Mouse (Mus musculus) liver, embryonic 16.5 days (tissue): ENCODE measurements around the gene Tmem259. TPM values are rescaled to one million over a fixed set of nuclear protein-coding genes. Genes with fewer than 3 reads are reported as not detected.

Source experiments
- ATAC-seq: fragments of 200-750 bp; cut with Nextera tagmentation; 2 replicates; pipeline ENCODE4 v1.8.0; 2017; ENCODE audit warnings: low read depth, mild to moderate bottlenecking, moderate number of reproducible peaks, moderate library complexity
- H3K27ac ChIP-seq: fragments of 300-500 bp; sonication (generic); 2 replicates; pipeline ENCODE4 v1.5.1; 2014; ENCODE audit warnings: mild to moderate bottlenecking, low read length
- H3K27me3 ChIP-seq: fragments of 300-500 bp; sonication (generic); 2 replicates; pipeline ENCODE4 v1.6.1; 2014; ENCODE audit warnings: low read depth, low read length, mixed read lengths; ENCODE audit not compliant: control insufficient read depth, insufficient read depth
- H3K36me3 ChIP-seq: fragments of 300-500 bp; sonication (generic); 2 replicates; pipeline ENCODE4 v1.6.1; 2014; ENCODE audit warnings: mild to moderate bottlenecking; ENCODE audit not compliant: control insufficient read depth, insufficient read depth
- H3K4me1 ChIP-seq: fragments of 300-500 bp; sonication (generic); 2 replicates; pipeline ENCODE4 v1.6.1; 2014; ENCODE audit warnings: low read depth, low read length, mixed read lengths; ENCODE audit not compliant: control insufficient read depth
- H3K4me2 ChIP-seq: fragments of 300-500 bp; sonication (generic); 2 replicates; pipeline ENCODE4 v1.6.1; 2014; ENCODE audit warnings: low read depth, low read length, mixed read lengths
- H3K4me3 ChIP-seq: fragments of 300-500 bp; sonication (generic); 2 replicates; pipeline ENCODE4 v1.5.1; 2014; ENCODE audit warnings: low read depth, mild to moderate bottlenecking, low read length
- H3K9ac ChIP-seq: fragments of 300-500 bp; sonication (generic); 2 replicates; pipeline ENCODE4 v1.6.1; 2014; ENCODE audit warnings: low read depth, low read length
- H3K9me3 ChIP-seq: fragments of 300-500 bp; sonication (generic); replicated peaks from 2 replicates; pipeline ENCODE4 v1.6.1; 2016; ENCODE audit warnings: low read length; ENCODE audit not compliant: control insufficient read depth
- WGBS: fragments of 180-500 bp; shearing (Covaris S2); extraction: QIAGEN DNeasy Blood & Tissue Kit; methylation state at CpG from one replicate; pipeline ENCODE4 v1.1.7; 2014; ENCODE audit not compliant: insufficient replicate concordance; 5-methylcytosine and 5-hydroxymethylcytosine counted together
- polyA plus RNA-seq: library from polyadenylated mRNA; unstranded; fragments of >200 nt; fragmentation: Nextera tagmentation; extraction: Ambion mirVana; gene quantifications from 2 replicates; pipeline ENCODE4 v1.2.1, GENCODE M21; 2015

Gene Tmem259
- polyA plus RNA-seq, 1 experiment from 2014 or later, result 4.8 TPM

DNA sequence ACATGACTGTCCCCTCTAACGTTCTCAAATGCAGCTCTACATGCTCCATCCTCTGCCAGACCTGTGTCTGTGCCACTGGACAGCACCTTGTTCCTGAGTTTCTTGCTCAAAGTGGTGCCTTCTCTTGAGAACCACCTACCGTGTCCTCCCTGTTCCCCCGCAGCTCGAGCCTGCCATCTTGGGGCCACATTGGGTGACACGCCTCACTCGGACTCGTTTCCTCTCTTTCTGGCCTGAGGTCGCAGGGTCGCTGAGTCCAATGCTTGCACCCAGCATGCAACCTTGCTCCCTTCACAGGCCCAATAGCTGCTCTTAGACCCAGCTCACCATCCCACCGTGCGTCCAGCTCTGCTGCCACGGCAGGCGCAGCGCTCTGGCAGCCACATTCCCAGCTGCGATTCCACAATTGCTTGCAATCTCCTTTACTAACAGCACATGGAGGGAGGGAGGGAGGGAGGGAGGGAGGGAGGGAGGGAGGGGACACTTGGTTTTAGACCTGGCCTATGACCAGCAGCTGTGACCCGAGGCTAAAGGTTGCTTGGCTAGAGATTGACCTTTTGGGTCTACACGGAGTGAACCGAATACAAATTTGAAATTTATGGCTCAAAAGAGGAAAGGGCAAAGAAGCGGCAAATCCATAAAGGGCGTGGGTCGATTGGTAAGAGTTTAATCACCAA is 25.9 kb downstream of the Tmem259 start:
- Histone ChIP-seq H3K4me1 (peaks cover 16% of the 10 kb centered on the region), H3K9me3 (no peaks in the 10 kb centered on the region), H3K4me2 (peak overlapping the region; percentile 19), H3K9ac (no peak overlapping the region), H3K36me3 (peaks cover 7% of the 10 kb centered on the region; the same call in 1 of the 2 replicates), H3K27me3 (no peaks in the 10 kb centered on the region; the same call in 1 of the 2 replicates), H3K4me3 (no peak overlapping the region), H3K27ac (no peak overlapping the region)
- 16% methylated on average over 21 of the region's 21 CpGs for WGBS
- ATAC-seq, result no peak

DNA sequence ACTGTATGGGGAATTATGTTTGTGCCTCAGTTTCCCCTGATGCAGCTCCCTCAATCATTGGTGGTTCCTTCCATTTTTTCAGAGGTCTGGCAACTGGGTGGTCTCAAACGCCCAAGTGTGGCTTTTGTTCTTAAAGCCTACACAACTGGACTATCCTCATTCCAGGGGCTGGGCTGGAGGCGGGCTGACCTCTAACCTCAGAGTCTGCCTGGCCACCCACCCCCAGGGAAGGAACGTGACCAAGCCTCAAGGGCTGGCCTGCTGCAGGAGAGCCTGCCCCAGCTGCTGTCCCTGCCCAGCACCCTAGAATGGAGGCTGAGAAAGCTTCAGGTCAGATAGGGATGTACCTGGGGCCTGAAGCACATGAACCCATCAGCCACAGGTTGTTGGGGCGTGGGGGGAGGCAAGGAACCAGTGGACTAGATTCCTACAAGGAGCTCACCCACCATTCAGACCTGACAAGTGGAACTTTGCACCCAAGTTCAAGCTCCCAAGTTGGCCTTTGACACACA is 27.4 kb downstream of the Tmem259 start:
- no peak overlapping the region for H3K4me2 ChIP-seq
- ATAC-seq, result no peak
- peaks cover 16% of the 10 kb centered on the region for H3K4me1 ChIP-seq
- WGBS, result 33% methylated on average over 4 of the region's 4 CpGs
- no peak overlapping the region for H3K4me3 ChIP-seq
- no peak overlapping the region for H3K27ac ChIP-seq
- no peaks in the 10 kb centered on the region for H3K9me3 ChIP-seq
- no peak overlapping the region for H3K9ac ChIP-seq
- H3K36me3 ChIP-seq, result peaks cover 4% of the 10 kb centered on the region; the same call in 1 of the 2 replicates
- no peaks in the 10 kb centered on the region; the same call in 1 of the 2 replicates for H3K27me3 ChIP-seq

DNA sequence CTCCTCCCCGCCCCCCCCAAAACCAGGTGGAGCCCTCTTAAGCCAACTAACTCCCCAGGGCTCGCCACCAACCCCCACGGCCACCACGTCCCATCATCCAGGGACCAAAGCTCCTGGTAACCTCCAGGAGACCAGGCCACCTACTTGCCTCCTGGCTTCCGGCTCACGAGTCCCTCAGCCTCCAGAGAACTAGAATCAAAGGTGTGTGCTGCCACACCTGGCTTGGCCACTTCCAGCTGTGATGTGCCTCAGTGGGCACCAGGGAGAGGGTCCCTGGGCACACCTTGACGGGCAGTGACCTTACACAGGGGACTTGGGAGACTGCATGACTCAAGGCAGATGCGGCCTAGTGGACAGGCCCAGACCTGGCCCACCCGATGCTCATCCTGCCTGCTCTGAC is 28.4 kb downstream of the Tmem259 start:
- Histone ChIP-seq H3K9me3 (no peaks in the 10 kb centered on the region), H3K27ac (no peak overlapping the region), H3K9ac (no peak overlapping the region), H3K4me2 (no peak overlapping the region), H3K4me1 (peaks cover 8% of the 10 kb centered on the region), H3K27me3 (no peaks in the 10 kb centered on the region; the same call in 1 of the 2 replicates), H3K4me3 (no peak overlapping the region), H3K36me3 (peaks cover 6% of the 10 kb centered on the region; the same call in 1 of the 2 replicates)
- 66% methylated on average over 9 of the region's 9 CpGs for WGBS
- ATAC-seq, result no peak

DNA sequence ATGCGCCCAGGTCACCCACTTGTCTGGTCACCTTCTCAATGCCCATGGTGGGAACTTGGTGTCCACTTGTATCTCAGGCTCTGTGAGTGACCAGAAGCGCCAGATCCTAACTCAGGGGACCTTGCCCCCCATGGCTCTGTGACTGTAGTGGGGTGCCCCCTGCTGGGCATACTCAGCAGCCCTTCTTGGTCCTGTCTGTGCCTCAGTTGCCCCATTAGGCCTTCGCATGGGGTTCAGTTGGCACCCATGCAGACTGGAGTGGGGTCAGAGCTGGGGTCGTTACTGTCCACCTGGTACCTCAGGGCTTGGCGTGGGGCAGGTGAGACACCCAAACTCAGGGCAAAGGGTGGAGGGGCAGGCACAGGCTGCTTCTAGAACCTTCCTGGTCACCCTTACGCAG is 30.2 kb downstream of the Tmem259 start:
- no peak for ATAC-seq
- Histone ChIP-seq H3K36me3 (peaks cover 11% of the 10 kb centered on the region; the same call in 1 of the 2 replicates), H3K27ac (no peak overlapping the region), H3K9me3 (no peaks in the 10 kb centered on the region), H3K4me3 (no peak overlapping the region), H3K4me1 (peaks cover 6% of the 10 kb centered on the region), H3K27me3 (no peaks in the 10 kb centered on the region; the same call in 1 of the 2 replicates), H3K4me2 (no peak overlapping the region), H3K9ac (no peak overlapping the region)
- 76% methylated on average over 6 of the region's 6 CpGs for WGBS

DNA sequence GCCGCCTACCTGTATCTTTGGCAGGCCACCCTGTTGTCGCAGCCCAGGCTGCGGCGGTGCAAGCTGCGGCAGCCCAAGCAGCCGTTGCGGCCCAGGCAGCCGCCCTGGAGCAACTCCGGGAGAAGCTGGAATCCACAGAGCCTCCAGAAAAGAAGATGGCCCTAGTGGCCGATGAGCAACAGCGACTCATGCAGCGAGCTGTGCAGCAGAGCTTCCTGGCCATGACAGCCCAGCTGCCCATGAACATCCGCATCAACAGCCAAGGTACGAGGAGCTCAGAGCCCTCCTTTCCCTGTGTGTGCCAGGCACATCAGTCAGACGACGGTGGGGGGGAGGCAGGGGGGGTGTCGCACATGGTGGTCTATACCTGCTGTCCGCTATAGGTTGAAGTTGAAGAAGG is 33.5 kb downstream of the Tmem259 start:
- no peak for ATAC-seq
- H3K27me3 ChIP-seq, result no peaks in the 10 kb centered on the region
- no peaks in the 10 kb centered on the region for H3K9me3 ChIP-seq
- H3K27ac ChIP-seq, result no peak overlapping the region
- H3K4me1 ChIP-seq, result peaks cover 16% of the 10 kb centered on the region
- H3K9ac ChIP-seq, result no peak overlapping the region
- H3K4me2 ChIP-seq, result no peak overlapping the region
- WGBS, result 81% methylated on average over 18 of the region's 18 CpGs
- peaks cover 14% of the 10 kb centered on the region; the same call in 1 of the 2 replicates for H3K36me3 ChIP-seq
- H3K4me3 ChIP-seq, result no peak overlapping the region

DNA sequence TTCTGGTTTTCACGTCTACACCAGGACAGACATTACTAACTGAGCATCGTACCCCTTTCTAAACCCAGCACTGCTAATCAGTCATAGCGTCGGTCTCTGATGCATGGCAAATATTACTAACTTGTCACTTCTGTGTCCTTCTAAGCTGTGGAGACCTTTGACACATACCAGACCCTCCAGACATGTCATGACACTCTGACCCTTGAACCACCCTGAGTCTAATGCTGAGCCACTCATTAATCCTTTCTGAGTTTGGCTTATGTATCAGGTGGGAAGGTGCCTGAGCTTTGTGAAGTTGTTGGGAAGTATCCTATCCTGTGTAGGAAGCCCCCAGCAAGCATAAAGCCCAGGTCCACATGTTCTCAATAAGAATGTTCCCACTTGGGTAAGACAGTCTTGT is 34.3 kb downstream of the Tmem259 start:
- WGBS, result 73% methylated on average over 4 of the region's 4 CpGs
- Histone ChIP-seq H3K4me1 (peaks cover 24% of the 10 kb centered on the region), H3K9me3 (no peaks in the 10 kb centered on the region), H3K36me3 (peaks cover 14% of the 10 kb centered on the region; the same call in 1 of the 2 replicates), H3K4me3 (no peak overlapping the region), H3K27ac (no peak overlapping the region), H3K9ac (no peak overlapping the region), H3K27me3 (no peaks in the 10 kb centered on the region), H3K4me2 (0 out of 2 replicates have a peak overlapping the region, but pooled peaks have one; percentile 9)
- peak; percentile 25 for ATAC-seq

DNA sequence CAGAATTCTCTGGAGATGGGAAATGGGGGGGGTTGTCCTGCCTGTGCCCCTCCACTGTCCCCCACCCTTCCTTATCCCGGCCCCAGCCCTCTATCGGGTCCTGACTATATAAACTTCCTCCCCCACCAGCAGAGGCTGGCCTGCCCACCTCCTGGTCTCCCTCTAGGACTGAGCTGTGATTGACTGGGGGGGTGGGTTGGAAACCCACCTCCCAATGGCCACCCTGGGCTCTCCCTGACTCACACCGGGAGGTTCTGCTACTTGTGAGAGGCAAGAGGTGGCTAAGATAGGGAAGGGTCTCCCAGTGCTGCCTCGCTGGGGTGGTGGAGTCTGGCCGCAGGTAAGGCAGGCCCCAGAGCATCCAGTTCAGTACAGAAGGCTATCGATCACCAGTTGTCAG is 36.6 kb downstream of the Tmem259 start:
- Histone ChIP-seq H3K4me2 (no peak overlapping the region), H3K9ac (no peak overlapping the region), H3K4me3 (no peak overlapping the region), H3K27ac (no peak overlapping the region), H3K36me3 (peaks cover 14% of the 10 kb centered on the region; the same call in 1 of the 2 replicates), H3K27me3 (no peaks in the 10 kb centered on the region), H3K4me1 (peaks cover 45% of the 10 kb centered on the region), H3K9me3 (no peaks in the 10 kb centered on the region)
- ATAC-seq, result no peak
- WGBS, result 58% methylated on average over 6 of the region's 6 CpGs

DNA sequence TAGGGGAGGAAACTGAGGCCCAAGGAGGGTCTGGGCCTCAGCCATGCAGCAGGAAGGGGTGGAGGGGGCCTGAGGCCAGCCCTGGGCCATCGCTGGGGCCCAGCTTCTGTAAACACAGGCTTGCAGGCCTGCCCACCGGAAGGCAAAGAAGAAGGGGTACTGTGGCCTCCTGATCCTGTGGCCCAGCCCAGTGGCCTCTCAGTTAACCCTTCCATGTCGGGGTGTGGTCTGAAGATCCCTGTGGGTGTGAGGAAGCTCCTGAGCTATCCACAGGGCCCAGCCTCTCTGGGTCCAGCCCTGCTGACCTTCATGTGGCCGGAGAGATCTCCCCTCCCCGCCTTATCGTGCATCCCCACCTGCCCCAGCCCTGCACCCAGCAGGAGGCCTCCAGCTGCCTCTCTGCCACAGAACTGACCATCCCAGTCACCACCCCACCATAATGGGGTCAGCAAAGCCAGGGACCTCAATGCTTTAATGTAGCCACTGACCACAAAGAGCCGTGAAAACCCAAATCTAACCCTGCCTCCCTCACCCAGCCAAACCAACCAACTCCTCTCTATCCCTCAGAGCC is 37.3 kb downstream of the Tmem259 start:
- no peaks in the 10 kb centered on the region for H3K27me3 ChIP-seq
- peaks cover 45% of the 10 kb centered on the region for H3K4me1 ChIP-seq
- peak overlapping the region; percentile 40 for H3K9ac ChIP-seq
- H3K36me3 ChIP-seq, result peaks cover 14% of the 10 kb centered on the region; the same call in 1 of the 2 replicates
- 9% methylated on average over 7 of the region's 7 CpGs for WGBS
- H3K9me3 ChIP-seq, result no peaks in the 10 kb centered on the region
- peak overlapping the region; percentile 33 for H3K4me2 ChIP-seq
- H3K4me3 ChIP-seq, result peak overlapping the region; percentile 21
- ATAC-seq, result peak; percentile 50
- peak overlapping the region; percentile 69 for H3K27ac ChIP-seq
